In genomic region chr8:108392909-108393308, GRCm38 (mm10) we compare ENCODE assay signal across 9 mouse cellular contexts.
DNase-seq lines count a peak whose midpoint lies in the region; ATAC-seq lines count a peak whose summit lies in the region.
"Had no signal": no experiment of that assay in that cellular context is flagged by ENCODE, and none has a peak within 500 bp of the region (broad histone marks: within the 10 kb centered on the region; RNA-seq: fewer than 3 reads in every experiment).

No protein-coding gene starts in this region.

- WGBS in kidney, embryonic 15.5 days, result 44% methylated on average over 9 of the region's 9 CpGs
- WGBS in stomach, embryonic 14.5 days, result 73% methylated on average over 9 of the region's 9 CpGs
- WGBS in hindbrain, embryonic 10.5 days, result 73% methylated on average over 9 of the region's 9 CpGs
- 76% methylated on average over 9 of the region's 9 CpGs for WGBS in limb, embryonic 10.5 days
- 73% methylated on average over 9 of the region's 9 CpGs for WGBS in hindbrain, embryonic 13.5 days

- H3K9ac ChIP-seq in kidney, embryonic 15.5 days, result no peak overlapping the region
- no peak overlapping the region for H3K9ac ChIP-seq in stomach, embryonic 14.5 days (replicated peaks; ENCODE audit: low read depth, low read length)
- no peak overlapping the region for H3K9ac ChIP-seq in hindbrain, embryonic 13.5 days
- H3K9ac ChIP-seq: hindbrain, embryonic 14.5 days had no signal

- H3K4me1 ChIP-seq in kidney, embryonic 15.5 days, result peaks cover 17% of the 10 kb centered on the region
- no peaks in the 10 kb centered on the region for H3K4me1 ChIP-seq in stomach, embryonic 14.5 days (ENCODE audit: control insufficient read depth, insufficient read depth, low read length)
- peaks cover 15% of the 10 kb centered on the region for H3K4me1 ChIP-seq in hindbrain, embryonic 10.5 days (replicated peaks)
- H3K4me1 ChIP-seq in limb, embryonic 10.5 days, result peaks cover 22% of the 10 kb centered on the region
- peaks cover 12% of the 10 kb centered on the region for H3K4me1 ChIP-seq in hindbrain, embryonic 13.5 days (replicated peaks)

- H3K4me2 ChIP-seq in kidney, embryonic 15.5 days, result no peak overlapping the region
- H3K4me2 ChIP-seq in stomach, embryonic 14.5 days (replicated peaks; ENCODE audit: low read depth, low read length), result no peak overlapping the region
- H3K4me2 ChIP-seq in hindbrain, embryonic 13.5 days, result no peak overlapping the region
- H3K4me2 ChIP-seq: hindbrain, embryonic 14.5 days had no signal

- H3K4me3 ChIP-seq in kidney, embryonic 15.5 days (replicated peaks), result no peak overlapping the region
- no peak overlapping the region for H3K4me3 ChIP-seq in stomach, embryonic 14.5 days (ENCODE audit: low read depth, low read length)
- no peak overlapping the region for H3K4me3 ChIP-seq in hindbrain, embryonic 10.5 days
- H3K4me3 ChIP-seq in limb, embryonic 10.5 days, result no peak overlapping the region
- H3K4me3 ChIP-seq in hindbrain, embryonic 13.5 days, result no peak overlapping the region

- H3K36me3 ChIP-seq in kidney, embryonic 15.5 days, result no peaks in the 10 kb centered on the region
- no peaks in the 10 kb centered on the region for H3K36me3 ChIP-seq in stomach, embryonic 14.5 days (ENCODE audit: control insufficient read depth, insufficient read depth, low read length)
- H3K36me3 ChIP-seq in hindbrain, embryonic 10.5 days, result no peaks in the 10 kb centered on the region
- H3K36me3 ChIP-seq in limb, embryonic 10.5 days, result no peaks in the 10 kb centered on the region
- no peaks in the 10 kb centered on the region for H3K36me3 ChIP-seq in hindbrain, embryonic 13.5 days

- H3K9me3 ChIP-seq in kidney, embryonic 15.5 days (replicated peaks), result no peaks in the 10 kb centered on the region
- H3K9me3 ChIP-seq in stomach, embryonic 14.5 days (ENCODE audit: control insufficient read depth, low read depth, low read length), result no peaks in the 10 kb centered on the region
- H3K9me3 ChIP-seq in hindbrain, embryonic 10.5 days, result no peaks in the 10 kb centered on the region
- H3K9me3 ChIP-seq in limb, embryonic 10.5 days (replicated peaks), result no peaks in the 10 kb centered on the region
- H3K9me3 ChIP-seq in hindbrain, embryonic 13.5 days, result no peaks in the 10 kb centered on the region

- H3K27me3 ChIP-seq in kidney, embryonic 15.5 days, result no peaks in the 10 kb centered on the region
- H3K27me3 ChIP-seq in stomach, embryonic 14.5 days (ENCODE audit: control insufficient read depth, insufficient read depth, low read length), result no peaks in the 10 kb centered on the region
- H3K27me3 ChIP-seq in hindbrain, embryonic 10.5 days (ENCODE audit: insufficient read depth, poor library complexity, severe bottlenecking), result no peaks in the 10 kb centered on the region
- H3K27me3 ChIP-seq in limb, embryonic 10.5 days (ENCODE audit: low read depth, poor library complexity, severe bottlenecking), result no peaks in the 10 kb centered on the region
- peaks cover 12% of the 10 kb centered on the region for H3K27me3 ChIP-seq in hindbrain, embryonic 13.5 days

- ATAC-seq in kidney, embryonic 15.5 days (replicated peaks; ENCODE audit: low FRiP score), result peak; percentile 46; the same call in 1 of the 2 replicates
- 0 out of 2 replicates have a peak, but pooled peaks have one; percentile 4 for ATAC-seq in stomach, embryonic 14.5 days (ENCODE audit: insufficient number of reproducible peaks, insufficient read depth, low FRiP score, low read depth)
- no peak for ATAC-seq in hindbrain, embryonic 13.5 days (ENCODE audit: low FRiP score)
- ATAC-seq: forebrain, embryonic 14.5 days had no signal

- DNase-seq in CD4-positive helper T cell, adult 2 months (ENCODE audit: low read depth, low spot score), result peak; percentile 61
- DNase-seq in ES-CJ7 (ENCODE audit: low read depth, low spot score), result peak; percentile 27
- no peak for DNase-seq in hindbrain, embryonic 10.5 days (ENCODE audit: low spot score)
- no peak for DNase-seq in limb, embryonic 10.5 days (ENCODE audit: low spot score)

- H3K27ac ChIP-seq in kidney, embryonic 15.5 days, result no peak overlapping the region
- H3K27ac ChIP-seq in stomach, embryonic 14.5 days (ENCODE audit: low read length), result no peak overlapping the region
- no peak overlapping the region for H3K27ac ChIP-seq in hindbrain, embryonic 10.5 days
- no peak overlapping the region for H3K27ac ChIP-seq in limb, embryonic 10.5 days
- H3K27ac ChIP-seq in hindbrain, embryonic 13.5 days, result no peak overlapping the region
- H3K27ac ChIP-seq: hindbrain, embryonic 14.5 days had no signal

Comparison
In these comparisons a context has a peak if more than half of its experiments do, and no peak if none do; other contexts are left out.
1. DNase-seq: peak in CD4-positive helper T cell, adult 2 months (single experiment) and ES-CJ7 (single experiment); none in hindbrain, embryonic 10.5 days (single experiment) and limb, embryonic 10.5 days (single experiment).